Mouse (Mus musculus) forebrain, embryonic 13.5 days (tissue): ENCODE measurements around the gene Twist1. TPM values are rescaled to one million over a fixed set of nuclear protein-coding genes. Genes with fewer than 3 reads are reported as not detected.

Experiments
- ATAC-seq: fragments of 200-750 bp; cut with Nextera tagmentation; 2 replicates; pipeline ENCODE4 v1.8.0; 2017
- H3K27ac ChIP-seq: fragments of 300-500 bp; sonication (generic); 2 replicates; pipeline ENCODE4 v1.5.1; 2015; ENCODE audit warnings: inconsistent platforms, mild to moderate bottlenecking, moderate library complexity
- H3K27me3 ChIP-seq: fragments of 300-500 bp; sonication (generic); 2 replicates; pipeline ENCODE4 v1.6.1; 2015; ENCODE audit warnings: mild to moderate bottlenecking, inconsistent platforms
- H3K36me3 ChIP-seq: fragments of 300-500 bp; sonication (generic); 2 replicates; pipeline ENCODE4 v1.6.1; 2015; ENCODE audit warnings: mild to moderate bottlenecking, inconsistent platforms; ENCODE audit not compliant: poor library complexity, severe bottlenecking
- H3K4me1 ChIP-seq: fragments of 300-500 bp; sonication (generic); 2 replicates; pipeline ENCODE4 v1.6.1; 2015; ENCODE audit warnings: inconsistent platforms
- H3K4me2 ChIP-seq: fragments of 300-500 bp; sonication (generic); 2 replicates; pipeline ENCODE4 v1.6.1; 2015; ENCODE audit warnings: inconsistent platforms, mild to moderate bottlenecking, moderate library complexity
- H3K4me3 ChIP-seq: fragments of 300-500 bp; sonication (generic); 2 replicates; pipeline ENCODE4 v1.5.1; 2015; ENCODE audit warnings: mild to moderate bottlenecking, inconsistent platforms
- H3K9ac ChIP-seq: fragments of 300-500 bp; sonication (generic); 2 replicates; pipeline ENCODE4 v1.6.1; 2015; ENCODE audit warnings: mild to moderate bottlenecking, inconsistent platforms
- H3K9me3 ChIP-seq: fragments of 300-500 bp; sonication (generic); replicated peaks from 2 replicates; pipeline ENCODE4 v1.6.1; 2016; ENCODE audit warnings: inconsistent platforms
- WGBS: fragments of 180-500 bp; shearing (Covaris S2); methylation state at CpG from one replicate; pipeline ENCODE4 v1.1.7; 2015; 5-methylcytosine and 5-hydroxymethylcytosine counted together
- polyA plus RNA-seq: library from polyadenylated mRNA; unstranded; fragments of >200 nt; fragmentation: Nextera tagmentation; extraction: Ambion mirVana; gene quantifications from 2 replicates; pipeline ENCODE4 v1.2.1, GENCODE M21; 2015

The Twist1 gene
- polyA plus RNA-seq: 0.62 and 0.73 TPM in 2 replicates

DNA sequence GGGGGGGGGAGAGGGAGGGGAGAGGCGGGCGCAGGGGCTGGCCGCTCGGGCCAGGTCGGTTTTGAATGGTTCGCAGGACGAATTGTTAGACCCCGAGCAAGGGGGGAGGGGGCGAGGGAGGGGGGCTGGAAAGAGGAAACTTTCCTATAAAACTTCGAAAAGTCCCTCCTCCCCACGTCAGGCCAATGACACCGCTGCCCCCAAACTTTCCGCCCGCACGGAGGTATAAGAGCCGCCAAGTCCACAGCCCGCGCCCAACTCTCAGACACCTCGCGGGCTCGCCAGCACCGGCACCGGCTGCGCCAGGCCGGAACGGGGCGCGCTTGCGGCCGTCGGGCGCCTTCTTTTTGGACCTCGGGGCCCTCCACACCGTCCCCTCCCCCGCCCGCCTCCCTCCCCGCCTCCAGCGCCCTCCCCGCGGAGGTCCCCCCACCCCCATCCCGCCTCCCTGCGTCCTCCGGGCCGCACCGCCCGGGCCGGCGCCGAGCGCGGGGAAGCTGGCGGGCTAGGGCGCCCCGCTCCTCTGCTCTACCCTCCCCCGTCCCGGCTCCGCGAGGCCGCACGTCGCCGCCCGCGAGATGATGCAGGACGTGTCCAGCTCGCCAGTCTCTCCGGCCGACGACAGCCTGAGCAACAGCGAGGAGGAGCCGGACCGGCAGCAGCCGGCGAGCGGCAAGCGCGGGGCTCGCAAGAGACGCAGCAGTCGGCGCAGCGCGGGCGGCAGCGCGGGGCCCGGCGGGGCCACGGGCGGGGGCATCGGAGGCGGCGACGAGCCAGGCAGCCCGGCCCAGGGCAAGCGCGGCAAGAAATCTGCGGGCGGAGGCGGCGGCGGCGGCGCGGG is at the start of gene Twist1:
TSS of gene Twist1 (plus strand) at position 272 of the 841 bp plus-strand sequence.
- H3K4me1 ChIP-seq: peaks cover 21% of the 10 kb centered on the region
- WGBS: under 1% methylated on average over 51 of the region's 105 CpGs
- peaks cover 92% of the 10 kb centered on the region for H3K27me3 ChIP-seq
- H3K9me3 ChIP-seq: no peaks in the 10 kb centered on the region
- peak within 1 kb of the TSS; percentile 87 for H3K4me2 ChIP-seq
- peak within 1 kb of the TSS; percentile 50 for H3K4me3 ChIP-seq
- peak within 1 kb of the TSS; percentile 63 for H3K9ac ChIP-seq
- no peak within 1 kb of the TSS for H3K27ac ChIP-seq
- ATAC-seq: peak; percentile 76
- H3K36me3 ChIP-seq: no peaks in the 10 kb centered on the region

DNA sequence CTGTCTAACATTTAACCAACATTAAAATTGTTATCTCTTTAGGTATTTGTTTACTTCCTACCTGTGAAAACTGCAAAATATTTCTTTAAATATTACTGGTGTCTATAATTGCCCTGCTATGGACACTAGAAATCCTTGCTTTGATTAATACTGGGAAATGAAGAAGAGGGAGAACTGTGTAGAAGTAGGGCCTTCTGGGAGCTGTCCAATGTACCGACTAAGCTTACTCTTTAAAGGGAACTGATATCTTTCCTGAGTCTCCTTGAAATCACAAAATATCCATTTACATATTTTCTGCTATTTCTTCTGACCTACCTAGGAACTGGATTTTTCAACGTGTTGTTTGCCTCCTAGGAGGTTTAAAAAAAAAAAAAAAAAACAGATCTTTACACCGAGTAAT is 30.7 kb upstream of the Twist1 start:
- no peak overlapping the region for H3K4me2 ChIP-seq
- H3K4me3 ChIP-seq: no peak overlapping the region
- peaks cover 21% of the 10 kb centered on the region for H3K4me1 ChIP-seq
- WGBS: 5% methylated on average over 3 of the region's 3 CpGs
- no peaks in the 10 kb centered on the region for H3K9me3 ChIP-seq
- H3K36me3 ChIP-seq: no peaks in the 10 kb centered on the region
- peaks cover 39% of the 10 kb centered on the region for H3K27me3 ChIP-seq
- no peak overlapping the region for H3K9ac ChIP-seq
- no peak for ATAC-seq
- H3K27ac ChIP-seq: no peak overlapping the region

DNA sequence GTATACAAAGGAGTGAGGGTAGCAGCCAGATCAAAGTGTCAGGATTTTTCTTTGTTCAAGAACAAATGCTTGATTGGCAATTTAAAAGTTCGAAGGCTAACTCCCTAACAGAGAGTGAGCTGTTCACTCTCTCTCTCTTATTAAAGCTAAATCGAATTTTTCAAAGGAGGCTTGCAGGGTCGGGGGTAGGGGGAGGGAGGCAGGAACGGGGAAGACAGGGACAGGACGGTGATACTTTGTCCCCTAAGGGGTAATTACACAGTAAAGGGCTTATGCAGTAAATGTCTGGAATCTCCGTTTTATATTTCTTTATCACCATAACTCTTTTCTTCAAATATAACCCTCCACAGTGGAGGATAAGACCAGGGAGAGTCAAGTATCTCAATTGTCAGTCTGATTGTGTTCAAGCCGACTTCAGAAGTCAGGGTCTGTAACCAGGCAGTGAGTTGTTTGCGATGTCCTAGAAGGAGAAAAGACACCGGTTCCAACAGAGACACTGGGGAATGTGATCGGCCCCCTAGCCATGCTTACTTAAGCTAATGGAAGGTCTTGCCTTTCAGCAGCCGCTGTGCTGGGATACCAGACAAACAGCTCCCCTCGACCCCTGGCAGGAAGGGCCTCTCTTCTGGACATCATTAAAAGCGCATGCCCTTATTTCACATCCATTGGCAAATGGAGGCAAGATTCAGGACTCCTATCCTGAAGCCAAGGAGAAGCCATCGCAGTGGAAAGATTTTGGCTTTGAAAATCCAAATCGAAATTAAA is 30.0 kb upstream of the Twist1 start:
- H3K4me3 ChIP-seq: no peak overlapping the region
- no peaks in the 10 kb centered on the region for H3K9me3 ChIP-seq
- H3K27ac ChIP-seq: no peak overlapping the region
- H3K4me2 ChIP-seq: peak overlapping the region; percentile 64
- H3K4me1 ChIP-seq: peaks cover 21% of the 10 kb centered on the region
- no peaks in the 10 kb centered on the region for H3K36me3 ChIP-seq
- no peak for ATAC-seq
- under 1% methylated on average over 15 of the region's 15 CpGs for WGBS
- no peak overlapping the region for H3K9ac ChIP-seq
- H3K27me3 ChIP-seq: peaks cover 39% of the 10 kb centered on the region

DNA sequence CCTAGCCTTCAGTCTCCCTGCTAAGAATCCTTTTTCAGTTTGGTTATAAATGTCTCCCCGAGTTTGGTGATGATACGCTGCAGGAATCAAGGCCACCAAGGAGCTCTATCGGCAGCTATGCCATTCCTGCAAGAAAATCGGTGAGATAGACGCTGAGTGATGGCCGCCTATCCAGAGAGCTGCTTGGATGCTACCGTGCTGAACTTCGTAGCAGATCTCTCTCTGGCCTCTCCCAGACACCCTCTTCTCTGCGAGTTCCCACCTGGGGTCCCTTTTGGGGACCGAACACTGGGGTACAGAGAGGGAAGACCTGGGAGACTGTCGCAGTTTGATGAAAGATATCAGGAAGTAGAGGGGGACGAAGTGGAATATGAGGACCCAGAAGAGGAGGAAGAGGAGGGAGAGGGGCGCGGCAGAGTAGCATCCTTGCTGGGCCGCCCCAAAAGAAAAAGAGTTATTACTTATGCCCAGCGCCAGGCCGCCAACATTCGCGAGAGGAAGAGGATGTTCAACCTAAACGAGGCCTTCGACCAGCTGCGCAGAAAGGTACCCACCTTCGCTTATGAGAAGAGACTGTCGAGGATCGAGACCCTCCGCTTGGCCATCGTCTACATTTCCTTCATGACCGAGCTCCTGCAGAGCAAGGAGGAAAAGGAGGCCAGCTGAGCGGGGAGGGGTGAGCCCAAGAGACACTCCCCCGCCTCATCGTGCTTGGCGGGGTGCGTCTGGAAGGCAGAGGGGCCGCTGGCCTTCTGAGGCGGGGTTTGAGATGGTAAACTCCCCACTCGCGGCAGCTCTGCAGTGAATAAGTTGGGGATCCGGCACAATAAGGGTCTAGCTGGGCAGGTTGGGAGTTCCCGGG is 28.9 kb upstream of the Twist1 start, which contains the start of gene Ferd3l:
TSS of gene Ferd3l (plus strand) at position 95 of the 862 bp plus-strand sequence.
- H3K9ac ChIP-seq: peak within 1 kb of the TSS; percentile 14; the same call in 1 of the 2 replicates
- WGBS: 1% methylated on average over 39 of the region's 39 CpGs
- peaks cover 39% of the 10 kb centered on the region for H3K27me3 ChIP-seq
- H3K9me3 ChIP-seq: no peaks in the 10 kb centered on the region
- ATAC-seq: no peak
- peak within 1 kb of the TSS; percentile 35 for H3K4me3 ChIP-seq
- no peaks in the 10 kb centered on the region for H3K36me3 ChIP-seq
- H3K4me1 ChIP-seq: peaks cover 21% of the 10 kb centered on the region
- peak within 1 kb of the TSS; percentile 64 for H3K4me2 ChIP-seq
- no peak within 1 kb of the TSS for H3K27ac ChIP-seq

DNA sequence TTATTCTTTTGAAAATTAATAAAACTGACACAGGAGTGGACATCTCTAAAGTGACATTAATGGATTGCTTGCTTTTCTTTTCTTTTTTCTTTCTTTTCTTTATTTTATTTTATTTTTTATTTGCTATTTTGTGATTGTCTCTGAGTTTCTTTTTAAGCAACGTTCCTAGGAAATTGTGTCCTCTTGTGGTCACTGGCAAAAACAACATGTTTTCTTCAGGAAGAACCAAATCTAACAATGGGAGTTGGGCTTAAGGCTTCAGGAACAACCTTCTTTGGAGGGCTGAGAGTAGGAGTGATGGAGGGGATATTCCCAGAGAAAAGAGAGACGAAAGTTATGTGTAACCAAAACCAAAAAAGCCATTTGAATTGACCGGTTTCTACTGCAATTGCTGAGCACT is 4.6 kb upstream of the Twist1 start:
- H3K4me2 ChIP-seq: no peak overlapping the region
- ATAC-seq: no peak
- no peaks in the 10 kb centered on the region for H3K36me3 ChIP-seq
- H3K9ac ChIP-seq: no peak overlapping the region
- no peak overlapping the region for H3K27ac ChIP-seq
- peaks cover 62% of the 10 kb centered on the region for H3K27me3 ChIP-seq
- whole genome bisulfite sequencing: 4% methylated on average over 3 of the region's 3 CpGs
- H3K4me1 ChIP-seq: peaks cover 12% of the 10 kb centered on the region
- no peak overlapping the region for H3K4me3 ChIP-seq
- H3K9me3 ChIP-seq: no peaks in the 10 kb centered on the region

DNA sequence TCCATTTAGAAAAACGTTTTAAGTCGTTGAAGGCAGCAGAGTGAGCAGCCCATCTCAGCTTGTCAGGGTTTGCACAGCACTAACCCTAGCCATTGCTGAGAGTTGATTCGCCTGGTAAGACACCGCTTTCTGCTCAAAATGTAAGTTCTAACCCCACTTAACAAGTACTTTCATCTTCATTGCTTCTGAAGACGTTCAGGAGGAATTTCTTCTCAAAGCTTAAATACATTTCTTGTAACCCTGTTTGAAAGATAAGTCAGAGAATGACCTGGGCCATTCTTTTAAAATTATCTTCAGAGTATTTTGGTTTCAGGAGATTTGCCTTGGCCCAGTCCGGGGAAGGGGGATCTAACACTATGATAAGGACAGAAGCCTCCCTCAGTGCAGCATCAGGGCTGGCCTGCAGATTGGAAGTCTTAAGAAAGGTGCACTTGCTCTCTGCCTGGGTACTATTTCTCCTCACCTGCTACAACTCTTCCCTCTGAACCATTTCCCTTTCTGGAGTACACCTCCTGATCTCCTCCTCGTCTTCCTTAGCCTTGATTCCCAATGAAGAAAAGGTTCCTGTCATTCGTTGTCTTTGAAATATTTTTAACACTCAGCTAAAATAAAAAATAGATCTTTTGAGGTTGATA is 2.4 kb upstream of the Twist1 start:
- H3K36me3 ChIP-seq: no peaks in the 10 kb centered on the region
- H3K27me3 ChIP-seq: peaks cover 80% of the 10 kb centered on the region
- H3K4me2 ChIP-seq: no peak overlapping the region
- WGBS: 5% methylated on average over 8 of the region's 8 CpGs
- H3K4me1 ChIP-seq: peaks cover 21% of the 10 kb centered on the region
- H3K9ac ChIP-seq: no peak overlapping the region
- H3K27ac ChIP-seq: no peak overlapping the region
- H3K4me3 ChIP-seq: no peak overlapping the region
- no peaks in the 10 kb centered on the region for H3K9me3 ChIP-seq
- ATAC-seq: no peak

DNA sequence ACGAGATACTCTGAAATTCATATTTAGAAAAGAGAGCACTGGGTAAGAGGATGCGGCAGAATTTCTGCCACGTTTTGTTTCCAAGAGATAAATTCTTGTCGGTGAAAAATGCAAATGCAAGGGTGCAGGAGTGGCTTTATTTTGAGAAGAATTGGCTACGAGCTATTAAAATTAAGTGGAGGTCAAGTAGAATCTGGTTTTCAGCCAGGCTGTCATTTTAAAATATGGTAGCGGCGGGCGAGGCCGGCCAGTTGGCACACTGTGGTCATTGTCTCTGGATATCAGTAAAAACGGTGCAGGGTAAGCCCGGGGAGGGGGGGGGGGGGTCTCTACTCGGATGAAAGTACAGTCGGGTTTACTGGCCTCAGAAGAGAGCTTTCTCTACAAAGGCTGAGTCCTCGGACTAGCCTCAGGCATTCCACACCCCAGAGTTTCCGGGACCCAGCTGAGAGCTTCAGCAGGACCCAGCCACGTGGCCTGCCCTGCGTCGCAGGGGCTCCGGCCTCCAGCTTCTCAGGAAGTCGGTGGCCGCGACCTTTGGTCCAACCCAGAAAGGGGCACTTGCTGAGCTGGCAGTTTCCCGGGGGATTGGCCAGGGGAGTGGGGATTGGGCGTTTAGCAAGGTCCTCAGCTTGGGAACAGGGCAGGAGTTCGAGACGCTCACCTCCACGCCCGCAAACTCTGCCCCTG is 1.7 kb upstream of the Twist1 start:
- H3K27ac ChIP-seq: no peak overlapping the region
- under 1% methylated on average over 26 of the region's 28 CpGs for WGBS
- H3K9me3 ChIP-seq: no peaks in the 10 kb centered on the region
- peaks cover 82% of the 10 kb centered on the region for H3K27me3 ChIP-seq
- no peak overlapping the region for H3K9ac ChIP-seq
- no peak overlapping the region for H3K4me2 ChIP-seq
- H3K36me3 ChIP-seq: no peaks in the 10 kb centered on the region
- peaks cover 21% of the 10 kb centered on the region for H3K4me1 ChIP-seq
- ATAC-seq: no peak
- H3K4me3 ChIP-seq: no peak overlapping the region

DNA sequence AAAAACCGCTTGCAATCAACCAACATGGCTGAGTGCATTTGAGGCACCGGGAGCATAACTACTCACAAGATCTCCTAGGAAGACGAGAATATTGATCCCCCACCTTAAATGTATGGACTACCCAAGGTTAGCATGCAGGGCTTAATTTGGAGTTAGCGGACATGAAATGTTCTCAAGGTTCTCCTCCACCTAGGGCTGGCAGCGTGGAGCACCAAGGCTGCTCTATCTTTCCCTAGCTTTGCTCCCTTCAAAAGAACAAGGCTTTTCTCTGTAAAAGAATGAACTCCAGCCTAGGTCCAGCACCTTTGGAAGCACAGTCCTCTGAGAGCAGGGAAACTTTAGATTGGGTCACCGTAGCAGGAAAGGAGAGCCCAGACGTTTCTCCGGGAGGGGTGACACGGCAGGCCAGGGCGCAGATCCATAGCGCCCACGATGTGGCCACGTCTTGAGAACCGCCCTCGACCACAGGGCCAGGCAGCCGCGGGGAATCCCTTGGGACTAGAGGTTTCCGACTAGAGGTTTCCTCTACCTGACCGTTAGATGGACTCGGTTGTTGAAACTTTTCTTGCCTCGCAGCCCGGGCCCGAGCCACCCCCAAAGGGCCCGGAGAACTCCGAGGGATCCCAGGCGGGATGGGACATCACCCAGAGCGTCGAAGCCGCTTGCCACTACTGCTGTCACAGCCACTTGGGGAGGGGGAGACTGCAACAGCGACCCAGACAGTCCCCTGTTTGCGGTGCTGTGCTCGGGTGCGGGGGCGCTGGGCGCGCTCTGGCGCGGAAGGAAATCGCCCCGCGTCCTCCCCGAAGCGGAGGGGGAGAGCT is 683 bp upstream of the Twist1 start:
- peak overlapping the region; percentile 87 for H3K4me2 ChIP-seq
- H3K36me3 ChIP-seq: no peaks in the 10 kb centered on the region
- no peak overlapping the region for H3K9ac ChIP-seq
- peak overlapping the region; percentile 50 for H3K4me3 ChIP-seq
- H3K27ac ChIP-seq: no peak overlapping the region
- peaks cover 84% of the 10 kb centered on the region for H3K27me3 ChIP-seq
- peaks cover 21% of the 10 kb centered on the region for H3K4me1 ChIP-seq
- H3K9me3 ChIP-seq: no peaks in the 10 kb centered on the region
- ATAC-seq: peak; percentile 4; the same call in 1 of the 2 replicates
- WGBS: under 1% methylated on average over 37 of the region's 43 CpGs

DNA sequence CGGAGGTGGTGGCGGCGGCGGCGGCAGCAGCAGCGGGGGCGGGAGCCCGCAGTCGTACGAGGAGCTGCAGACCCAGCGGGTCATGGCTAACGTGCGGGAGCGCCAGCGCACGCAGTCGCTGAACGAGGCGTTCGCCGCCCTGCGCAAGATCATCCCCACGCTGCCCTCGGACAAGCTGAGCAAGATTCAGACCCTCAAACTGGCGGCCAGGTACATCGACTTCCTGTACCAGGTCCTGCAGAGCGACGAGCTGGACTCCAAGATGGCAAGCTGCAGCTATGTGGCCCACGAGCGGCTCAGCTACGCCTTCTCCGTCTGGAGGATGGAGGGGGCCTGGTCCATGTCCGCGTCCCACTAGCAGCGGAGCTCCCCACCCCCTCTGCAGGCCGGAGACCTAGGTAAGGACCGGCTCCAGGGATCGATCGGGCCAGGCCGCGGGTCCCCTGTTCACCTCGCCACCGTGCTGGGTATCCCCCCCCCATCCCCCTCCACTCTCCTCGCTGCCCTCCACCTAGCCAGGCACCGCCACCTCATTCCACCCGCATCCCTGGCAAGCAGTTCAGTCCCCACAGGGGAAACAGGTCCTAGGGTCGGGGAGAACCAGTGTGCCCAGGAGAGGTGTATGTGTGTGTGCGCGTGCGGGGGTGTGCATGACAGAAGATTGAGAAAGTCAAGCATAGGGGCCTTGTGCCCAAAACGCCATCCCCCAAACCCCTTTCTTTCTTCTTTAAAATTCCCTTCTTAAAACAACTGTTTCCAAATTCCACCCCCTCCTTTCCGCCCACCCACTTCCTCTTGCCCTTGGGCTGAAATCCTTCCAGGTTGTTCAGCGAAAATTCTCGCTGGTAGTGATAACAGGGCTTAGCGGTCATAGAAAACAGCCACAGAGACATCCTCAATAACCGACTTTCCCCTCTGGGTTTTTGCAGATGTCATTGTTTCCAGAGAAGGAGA is 1.0 kb downstream of the Twist1 start:
- H3K27me3 ChIP-seq: peaks cover 93% of the 10 kb centered on the region
- no peak overlapping the region for H3K27ac ChIP-seq
- H3K36me3 ChIP-seq: no peaks in the 10 kb centered on the region
- under 1% methylated on average over 55 of the region's 56 CpGs for WGBS
- peak overlapping the region; percentile 87 for H3K4me2 ChIP-seq
- peak; percentile 31 for ATAC-seq
- H3K4me1 ChIP-seq: peaks cover 21% of the 10 kb centered on the region
- no peaks in the 10 kb centered on the region for H3K9me3 ChIP-seq
- peak overlapping the region; percentile 63 for H3K9ac ChIP-seq
- H3K4me3 ChIP-seq: peak overlapping the region; percentile 50
